Mouse (Mus musculus): ENCODE measurements at regions not wholly inside any gene's neighbourhood (a gene's known extent, or its start where the extent isn't known, plus 50 kb on each side); places are given as distances from the start of the nearest gene placed in this dataset.

DNA sequence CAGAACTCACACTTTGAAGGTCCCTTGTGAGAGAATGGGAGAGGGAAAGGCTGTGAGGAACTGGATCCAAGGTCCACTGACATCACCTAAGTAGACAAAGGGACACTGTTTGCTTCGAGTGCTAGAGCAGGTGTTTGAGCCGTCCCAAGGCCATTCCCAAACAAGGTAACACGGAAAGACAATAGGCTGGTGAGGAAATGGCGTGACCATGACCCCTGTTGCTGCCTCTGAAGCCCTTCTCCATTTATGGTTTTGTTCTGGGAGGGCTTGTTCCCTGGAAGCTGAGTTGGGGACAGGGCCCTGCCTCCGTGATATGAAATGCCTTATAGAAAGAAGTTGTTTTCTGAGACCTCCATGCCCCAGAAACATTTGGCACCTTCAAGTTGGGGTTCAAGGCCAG, 130.6 kb downstream of the Psmg1 start:
- H3K27ac ChIP-seq, result no peak overlapping the region

DNA sequence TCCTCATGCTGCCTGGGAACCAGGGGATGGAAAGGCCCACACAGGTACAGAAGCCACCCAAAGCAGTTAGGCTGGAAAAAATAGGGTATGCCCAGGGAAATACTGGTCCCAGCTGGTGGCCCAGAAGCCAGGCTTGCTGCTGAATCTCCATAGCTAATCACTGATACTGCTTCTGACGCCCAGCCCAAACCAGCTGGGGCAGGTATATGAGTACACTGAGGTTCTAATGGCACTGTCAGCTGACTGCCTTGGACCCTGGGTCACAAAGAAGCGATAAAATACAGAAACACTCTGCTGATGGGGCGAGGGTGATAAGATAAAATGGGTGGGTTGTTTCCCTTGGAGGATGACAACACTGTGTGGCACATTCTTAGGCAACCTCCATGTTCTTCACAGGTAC, 133.4 kb downstream of the Psmg1 start:
- Histone ChIP-seq H3K4me2 (no peak overlapping the region), H3K9ac (no peak overlapping the region), H3K27ac (no peak overlapping the region), H3K9me3 (no peaks in the 10 kb centered on the region), H3K4me3 (no peak overlapping the region), H3K36me3 (no peaks in the 10 kb centered on the region), H3K4me1 (peaks cover 2% of the 10 kb centered on the region), H3K27me3 (no peaks in the 10 kb centered on the region)
- no peak for ATAC-seq (ENCODE audit: insufficient number of reproducible peaks, low FRiP score, low TSS enrichment, low read depth)
- 87% methylated on average over 3 of the region's 3 CpGs for WGBS

More for the DNA sequence above, 130.6 kb downstream of the Psmg1 start:
- Histone ChIP-seq H3K9me3 (no peaks in the 10 kb centered on the region), H3K9ac (no peak overlapping the region), H3K4me2 (no peak overlapping the region), H3K4me1 (peaks cover 19% of the 10 kb centered on the region), H3K36me3 (no peaks in the 10 kb centered on the region), H3K4me3 (no peak overlapping the region), H3K27me3 (no peaks in the 10 kb centered on the region)
- 75% methylated on average over 5 of the region's 5 CpGs for WGBS
- ATAC-seq (ENCODE audit: insufficient number of reproducible peaks, low FRiP score, low TSS enrichment, low read depth), result no peak

DNA sequence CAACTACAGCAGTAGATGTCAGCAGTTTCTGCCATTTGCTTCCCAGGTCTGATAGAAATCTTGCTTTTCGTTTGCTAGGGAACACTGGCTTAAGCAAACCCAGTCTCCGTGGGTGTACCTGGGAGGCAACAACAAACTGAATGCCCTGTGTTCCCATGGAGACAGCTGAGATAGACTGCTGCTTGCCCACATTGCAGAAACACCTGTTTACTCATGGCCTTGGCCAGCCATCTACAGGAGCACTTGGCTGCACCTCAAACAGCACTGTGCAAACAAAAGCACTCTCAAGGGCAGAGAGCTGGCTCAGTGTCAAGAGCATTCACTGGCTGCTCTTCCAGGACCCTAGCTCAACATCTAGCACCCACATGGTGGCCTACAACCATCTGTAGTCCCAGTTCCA, 135.5 kb downstream of the Psmg1 start:
- no peaks in the 10 kb centered on the region for H3K36me3 ChIP-seq
- H3K4me1 ChIP-seq, result no peaks in the 10 kb centered on the region
- H3K27ac ChIP-seq, result no peak overlapping the region
- 54% methylated on average over 2 of the region's 2 CpGs for WGBS
- no peak overlapping the region for H3K4me2 ChIP-seq
- H3K9me3 ChIP-seq, result no peaks in the 10 kb centered on the region
- no peak for ATAC-seq (ENCODE audit: insufficient number of reproducible peaks, low FRiP score, low TSS enrichment, low read depth)
- no peaks in the 10 kb centered on the region for H3K27me3 ChIP-seq
- no peak overlapping the region for H3K9ac ChIP-seq
- no peak overlapping the region for H3K4me3 ChIP-seq

DNA sequence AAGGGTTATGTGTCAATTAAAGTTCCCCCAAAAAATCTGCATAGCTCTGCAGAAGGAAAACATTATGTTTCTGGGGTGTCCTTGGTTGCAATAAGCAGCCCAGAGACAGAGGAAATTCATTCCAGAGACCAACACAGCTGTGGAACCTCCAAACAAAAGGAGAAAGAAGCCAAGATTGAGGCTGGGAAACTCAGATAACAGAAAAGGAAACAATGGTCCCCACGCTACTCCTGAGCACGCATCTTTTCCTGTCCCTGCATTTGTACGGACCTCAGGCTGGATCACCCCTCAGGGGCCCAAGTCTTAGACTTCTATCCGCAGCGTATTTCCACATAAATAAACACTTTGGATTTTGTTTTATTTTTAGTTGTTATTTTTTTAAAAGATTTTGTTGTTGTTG, 138.9 kb downstream of the Psmg1 start:
- Histone ChIP-seq H3K27me3 (no peaks in the 10 kb centered on the region), H3K4me1 (peaks cover 22% of the 10 kb centered on the region), H3K4me3 (no peak overlapping the region), H3K9ac (no peak overlapping the region), H3K36me3 (no peaks in the 10 kb centered on the region), H3K27ac (peak overlapping the region; percentile 24; the same call in 1 of the 2 replicates), H3K9me3 (no peaks in the 10 kb centered on the region), H3K4me2 (no peak overlapping the region)
- WGBS, result 68% methylated on average over 5 of the region's 5 CpGs
- ATAC-seq (ENCODE audit: insufficient number of reproducible peaks, low FRiP score, low TSS enrichment, low read depth), result no peak

DNA sequence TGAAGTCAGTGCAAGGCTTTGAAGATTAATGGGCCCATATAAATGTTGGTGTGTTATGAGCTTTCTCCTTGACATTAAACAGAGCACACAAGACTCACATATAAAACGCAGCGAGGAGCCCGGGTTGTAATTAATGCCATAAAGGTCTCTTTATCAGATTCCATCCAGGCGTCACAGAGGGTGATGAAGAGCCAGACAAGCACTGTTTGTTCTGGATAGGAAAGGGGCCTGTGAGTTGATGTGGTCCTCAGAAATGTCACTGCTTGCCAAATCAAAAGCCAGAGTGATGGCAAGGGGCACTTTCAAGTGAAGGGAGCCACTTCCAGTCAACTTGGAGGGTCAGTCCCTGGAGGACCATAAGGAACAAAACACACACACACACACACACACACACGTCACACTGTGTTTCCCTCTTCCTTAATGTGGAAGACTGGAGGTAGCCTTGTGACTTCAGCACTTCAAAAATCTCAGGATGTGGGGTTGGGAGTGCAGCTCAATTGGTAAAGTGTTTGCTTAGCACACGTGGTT, 142.1 kb downstream of the Psmg1 start:
- Histone ChIP-seq H3K27me3 (no peaks in the 10 kb centered on the region), H3K9me3 (no peaks in the 10 kb centered on the region), H3K36me3 (no peaks in the 10 kb centered on the region), H3K4me3 (no peak overlapping the region), H3K27ac (peak overlapping the region; percentile 89), H3K9ac (no peak overlapping the region), H3K4me1 (peaks cover 41% of the 10 kb centered on the region), H3K4me2 (no peak overlapping the region)
- ATAC-seq (ENCODE audit: insufficient number of reproducible peaks, low FRiP score, low TSS enrichment, low read depth), result peak; percentile 80
- WGBS, result 17% methylated on average over 6 of the region's 6 CpGs

DNA sequence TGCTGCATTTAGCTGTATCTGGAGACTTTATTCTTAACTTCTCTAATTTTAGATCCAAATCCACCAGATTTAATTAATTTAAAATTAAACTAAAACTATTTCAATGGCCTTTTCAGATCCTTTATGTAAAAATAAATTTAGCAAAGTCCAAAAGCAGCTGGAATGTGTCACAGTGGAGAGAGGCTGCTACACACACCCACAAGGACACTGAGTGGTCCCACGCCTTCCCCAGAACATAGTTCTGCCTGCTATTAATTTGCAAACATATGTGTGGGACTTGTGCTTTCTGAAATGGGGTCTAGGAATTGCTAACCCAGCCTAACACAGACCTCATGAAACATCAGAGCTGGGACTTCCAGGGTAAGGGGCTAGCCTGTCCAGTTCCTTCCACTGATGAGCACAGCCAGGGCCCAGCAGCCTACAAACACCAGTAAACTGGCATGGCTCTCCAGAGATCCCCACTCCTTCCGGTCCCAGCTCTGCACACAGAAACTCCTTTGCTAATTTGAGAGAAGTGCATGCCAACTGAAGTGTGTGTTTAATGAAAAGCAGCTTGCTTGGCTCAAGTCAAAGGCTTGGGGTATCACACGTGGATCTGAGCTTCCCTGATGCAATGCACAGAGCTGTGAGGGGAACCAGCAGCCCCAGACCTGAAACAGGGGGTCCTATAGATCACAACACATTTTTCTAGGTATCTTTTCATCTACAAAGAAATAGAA, 142.8 kb downstream of the Psmg1 start:
- H3K9ac ChIP-seq, result no peak overlapping the region
- peak; percentile 79 for ATAC-seq (ENCODE audit: insufficient number of reproducible peaks, low FRiP score, low TSS enrichment, low read depth)
- peaks cover 41% of the 10 kb centered on the region for H3K4me1 ChIP-seq

DNA sequence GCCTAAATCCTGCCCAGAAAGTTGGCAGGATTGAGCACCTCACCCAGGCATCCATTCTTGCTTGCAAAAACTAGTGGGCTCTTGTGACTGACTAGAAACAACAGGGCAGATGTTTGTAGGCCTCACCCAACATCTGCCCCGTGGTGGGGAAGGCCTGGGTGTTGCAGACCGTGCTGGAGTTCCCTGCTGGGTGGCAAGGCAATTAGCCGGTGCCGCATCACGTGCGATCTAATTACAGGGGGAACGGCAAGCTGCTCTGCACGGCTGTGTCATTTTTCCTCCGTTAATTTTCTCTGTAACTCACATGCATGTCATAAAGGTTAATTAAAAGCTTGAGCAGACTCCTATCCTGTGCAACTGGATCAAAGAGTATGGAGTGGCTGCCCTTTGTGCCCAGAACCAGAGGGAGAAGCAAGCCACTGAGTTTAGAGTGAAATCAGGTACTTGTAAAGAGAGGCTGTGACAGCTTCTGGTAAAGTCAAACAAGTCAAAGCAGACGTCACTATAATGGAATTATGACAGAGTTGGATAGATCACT, 143.5 kb downstream of the Ets2 start:
- H3K4me3 ChIP-seq, result no peak overlapping the region

More for the DNA sequence above, 142.8 kb downstream of the Psmg1 start:
- no peaks in the 10 kb centered on the region for H3K9me3 ChIP-seq
- 24% methylated on average over 3 of the region's 3 CpGs for WGBS
- no peaks in the 10 kb centered on the region for H3K27me3 ChIP-seq
- H3K27ac ChIP-seq, result peak overlapping the region; percentile 89
- H3K4me3 ChIP-seq, result no peak overlapping the region
- no peak overlapping the region for H3K4me2 ChIP-seq
- no peaks in the 10 kb centered on the region for H3K36me3 ChIP-seq

DNA sequence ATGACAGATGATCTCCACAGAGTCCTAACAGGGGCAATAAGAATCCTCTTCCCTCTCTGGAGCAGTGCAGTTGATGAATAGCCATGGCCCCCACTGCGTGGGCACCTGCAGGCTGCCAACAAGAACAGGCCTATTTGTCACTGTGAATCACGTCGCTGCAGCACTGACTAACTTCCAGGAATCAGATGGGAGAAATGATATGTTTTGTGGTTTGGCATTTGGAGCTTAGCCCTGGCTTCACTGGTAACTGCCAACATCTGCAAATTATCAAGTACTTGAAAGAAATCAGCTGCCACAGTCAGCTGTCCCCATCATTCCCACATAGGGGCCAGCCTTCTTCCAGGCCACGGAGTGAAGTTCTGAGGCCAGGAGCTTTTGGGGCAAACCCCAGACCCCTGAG, 142.8 kb downstream of the Ets2 start:
- no peak for ATAC-seq (ENCODE audit: insufficient number of reproducible peaks, low FRiP score, low TSS enrichment, low read depth)
- Histone ChIP-seq H3K4me2 (no peak overlapping the region), H3K27me3 (no peaks in the 10 kb centered on the region), H3K9me3 (no peaks in the 10 kb centered on the region), H3K27ac (peak overlapping the region; percentile 65; the same call in 1 of the 2 replicates), H3K36me3 (no peaks in the 10 kb centered on the region), H3K4me1 (peaks cover 41% of the 10 kb centered on the region), H3K9ac (no peak overlapping the region), H3K4me3 (no peak overlapping the region)
- WGBS, result 21% methylated on average over 4 of the region's 4 CpGs

More for the DNA sequence above, 143.5 kb downstream of the Ets2 start:
- Histone ChIP-seq H3K9me3 (no peaks in the 10 kb centered on the region), H3K4me2 (no peak overlapping the region), H3K27me3 (no peaks in the 10 kb centered on the region), H3K4me1 (peaks cover 41% of the 10 kb centered on the region), H3K27ac (peak overlapping the region; percentile 89; the same call in 1 of the 2 replicates), H3K9ac (no peak overlapping the region), H3K36me3 (no peaks in the 10 kb centered on the region)
- 22% methylated on average over 10 of the region's 10 CpGs for WGBS
- ATAC-seq (ENCODE audit: insufficient number of reproducible peaks, low FRiP score, low TSS enrichment, low read depth), result no peak

DNA sequence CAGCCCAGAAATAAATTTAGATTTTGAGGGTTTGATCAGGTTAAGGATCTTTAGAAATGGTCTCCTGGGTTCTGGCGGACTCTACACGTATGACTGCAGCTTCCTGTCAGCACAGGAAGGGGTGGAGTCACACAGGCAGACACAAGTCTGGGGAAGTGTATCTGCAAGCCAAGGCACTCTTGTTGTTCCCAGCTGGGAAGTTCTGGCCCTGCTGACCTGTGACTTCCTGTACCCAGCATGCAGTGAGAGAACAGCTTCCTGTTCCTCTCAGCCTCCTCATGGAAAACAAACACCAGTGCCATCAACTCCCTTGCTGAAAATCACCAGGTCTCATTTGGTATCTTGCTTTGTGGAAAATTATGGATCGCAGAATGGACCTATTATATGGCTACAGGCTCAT, 140.9 kb downstream of the Ets2 start:
- no peak overlapping the region for H3K27ac ChIP-seq
- H3K4me3 ChIP-seq, result no peak overlapping the region
- no peaks in the 10 kb centered on the region for H3K36me3 ChIP-seq
- 94% methylated on average over 3 of the region's 3 CpGs for WGBS
- no peak overlapping the region for H3K4me2 ChIP-seq
- no peak overlapping the region for H3K9ac ChIP-seq
- no peaks in the 10 kb centered on the region for H3K27me3 ChIP-seq
- peaks cover 27% of the 10 kb centered on the region for H3K4me1 ChIP-seq
- no peak for ATAC-seq (ENCODE audit: insufficient number of reproducible peaks, low FRiP score, low TSS enrichment, low read depth)
- H3K9me3 ChIP-seq, result no peaks in the 10 kb centered on the region

DNA sequence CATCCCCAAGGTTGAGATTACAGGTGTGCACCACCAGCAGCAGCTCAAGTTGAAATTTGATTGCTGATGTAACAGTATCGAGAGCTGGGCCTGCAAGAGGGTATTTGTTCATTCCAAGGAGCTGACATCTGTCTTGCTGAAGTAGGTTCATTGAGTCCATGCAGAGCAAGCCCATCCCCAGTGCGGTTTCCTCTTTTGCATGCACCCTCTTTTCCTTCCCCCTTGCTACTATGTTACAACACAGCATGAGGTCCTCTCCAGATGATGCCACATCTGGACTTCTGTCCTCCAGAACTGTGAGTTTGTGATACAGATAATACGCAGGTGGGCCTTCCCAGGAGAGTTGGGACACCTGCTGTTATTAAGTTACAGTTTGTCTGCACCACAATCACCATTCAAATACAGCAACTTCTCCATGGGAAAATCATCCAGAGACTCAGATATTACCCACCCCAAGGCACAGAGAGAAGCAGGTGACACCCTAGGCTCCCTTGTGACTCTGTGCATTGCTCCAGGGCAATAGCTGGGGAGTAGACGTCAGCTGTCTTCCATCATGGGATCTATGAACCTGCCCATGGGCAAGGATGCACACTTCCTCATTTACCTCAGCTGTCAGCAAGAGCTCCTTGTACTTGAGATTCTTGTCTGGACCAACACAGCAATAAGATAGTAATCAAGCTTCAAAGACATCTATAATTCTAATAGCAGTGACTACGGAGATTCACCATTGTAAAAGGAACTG, 137.8 kb downstream of the Ets2 start:
- Histone ChIP-seq H3K9ac (no peak overlapping the region), H3K36me3 (no peaks in the 10 kb centered on the region), H3K27ac (no peak overlapping the region), H3K4me3 (no peak overlapping the region), H3K4me1 (peaks cover 8% of the 10 kb centered on the region), H3K27me3 (no peaks in the 10 kb centered on the region), H3K9me3 (no peaks in the 10 kb centered on the region), H3K4me2 (no peak overlapping the region)
- no peak for ATAC-seq (ENCODE audit: insufficient number of reproducible peaks, low FRiP score, low TSS enrichment, low read depth)
- 63% methylated on average over 5 of the region's 5 CpGs for WGBS

DNA sequence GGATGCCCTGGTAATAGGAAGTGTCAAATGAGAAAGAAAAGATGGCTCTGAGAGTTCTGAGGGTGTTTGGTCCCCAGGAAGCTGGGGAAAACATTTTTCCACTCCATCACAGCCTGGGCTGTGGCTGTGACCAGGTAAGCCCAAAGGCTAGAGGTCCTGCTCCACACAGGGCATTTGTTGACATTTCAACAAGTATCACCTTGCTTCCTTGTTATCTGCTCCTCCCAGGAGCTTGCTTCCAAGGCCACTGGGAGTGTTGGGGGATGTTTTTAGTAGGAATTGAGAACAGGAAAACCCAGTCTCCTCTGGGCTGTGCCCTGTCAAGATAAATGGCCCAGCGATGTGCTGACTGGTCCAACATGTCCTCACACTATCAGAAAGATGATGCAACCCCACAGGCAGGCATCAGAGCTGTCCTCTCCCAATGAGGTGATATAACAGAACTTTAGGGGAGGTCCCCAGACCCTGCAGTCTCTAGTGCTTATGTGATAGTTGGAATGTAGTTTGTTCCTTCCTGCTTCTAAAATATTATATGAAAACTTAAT, 137.1 kb downstream of the Ets2 start:
- Histone ChIP-seq H3K36me3 (no peaks in the 10 kb centered on the region), H3K27ac (0 out of 2 replicates have a peak overlapping the region, but pooled peaks have one; percentile 6), H3K4me1 (peaks cover 13% of the 10 kb centered on the region), H3K4me3 (no peak overlapping the region), H3K27me3 (no peaks in the 10 kb centered on the region), H3K9me3 (no peaks in the 10 kb centered on the region), H3K9ac (no peak overlapping the region), H3K4me2 (no peak overlapping the region)
- ATAC-seq (ENCODE audit: insufficient number of reproducible peaks, low FRiP score, low TSS enrichment, low read depth), result no peak
- 69% methylated on average over 1 of the region's 1 CpGs for WGBS

DNA sequence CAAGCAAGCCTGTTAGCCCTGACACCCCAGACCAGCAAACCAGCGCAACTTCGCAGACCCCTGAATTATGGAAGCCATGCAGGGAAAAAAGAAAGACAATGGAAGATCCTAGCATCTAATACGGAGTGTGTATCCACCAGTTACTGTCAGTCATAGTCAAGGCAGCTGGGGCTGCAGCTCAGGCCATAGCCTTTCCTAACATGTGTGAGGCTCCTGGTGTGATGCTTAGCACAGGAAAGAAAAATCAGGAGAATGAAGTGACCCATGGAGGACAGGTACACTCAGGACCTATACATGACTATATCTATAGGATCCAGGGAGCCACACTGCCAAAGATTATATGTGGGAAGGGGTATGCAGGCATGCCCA, 136.6 kb downstream of the Ets2 start:
- Histone ChIP-seq H3K4me3 (no peak overlapping the region), H3K36me3 (no peaks in the 10 kb centered on the region), H3K9me3 (no peaks in the 10 kb centered on the region), H3K27me3 (no peaks in the 10 kb centered on the region), H3K27ac (peak overlapping the region; percentile 8; the same call in 1 of the 2 replicates), H3K4me1 (peaks cover 18% of the 10 kb centered on the region), H3K4me2 (no peak overlapping the region), H3K9ac (no peak overlapping the region)
- no peak for ATAC-seq (ENCODE audit: insufficient number of reproducible peaks, low FRiP score, low TSS enrichment, low read depth)
- 94% methylated on average over 3 of the region's 3 CpGs for WGBS

All from limb, embryonic 15.5 days (tissue).